Mouse (Mus musculus) liver, adult 2 months (tissue): Measurements from ENCODE around the gene Mrpl23. TPM values are rescaled to one million over a fixed set of nuclear protein-coding genes. Genes with fewer than 3 reads are reported as not detected.

Experiments
- DNase-seq: peaks from one replicate; pipeline ENCODE4 v3.0.0-alpha.2; 2011; ENCODE audit warnings: low read depth, low spot score; ENCODE audit errors: extremely low read depth
- H3K27ac ChIP-seq: fragments of 200-500 bp; replicated peaks from 2 replicates; pipeline ENCODE4 v1.5.1; 2012; ENCODE audit warnings: low read depth, mild to moderate bottlenecking, control low read depth, inconsistent platforms, low read length; ENCODE audit not compliant: insufficient read depth
- H3K27me3 ChIP-seq: fragments of 200-500 bp; 2 replicates; pipeline ENCODE4 v1.6.1; 2012; ENCODE audit warnings: mild to moderate bottlenecking, moderate library complexity, low read length, inconsistent platforms; ENCODE audit not compliant: control insufficient read depth, insufficient read depth
- H3K36me3 ChIP-seq: fragments of 200-500 bp; 2 replicates; pipeline ENCODE4 v1.6.1; 2012; ENCODE audit warnings: low read length, inconsistent platforms; ENCODE audit not compliant: control insufficient read depth, insufficient read depth
- H3K4me1 ChIP-seq: fragments of 200-500 bp; 2 replicates; pipeline ENCODE4 v1.6.1; 2011; ENCODE audit warnings: low read length; ENCODE audit not compliant: control insufficient read depth, insufficient read depth
- H3K4me3 ChIP-seq: fragments of 200-500 bp; 2 replicates; pipeline ENCODE4 v1.5.1; 2011; ENCODE audit warnings: low read depth, mild to moderate bottlenecking, control low read depth, low read length, moderate library complexity; ENCODE audit not compliant: insufficient read depth
- H3K79me2 ChIP-seq: fragments of 200-500 bp; 2 replicates; pipeline ENCODE4 v1.6.1; 2012; ENCODE audit warnings: inconsistent platforms, mild to moderate bottlenecking, low read length, moderate library complexity; ENCODE audit not compliant: control insufficient read depth, insufficient read depth
- H3K9ac ChIP-seq: fragments of 200-500 bp; 2 replicates; pipeline ENCODE4 v1.6.1; 2012; ENCODE audit warnings: low read depth, mild to moderate bottlenecking, control low read depth, inconsistent platforms, low read length
- CTCF ChIP-seq: fragments of 200-500 bp; IDR thresholded peaks from 2 replicates; pipeline ENCODE4 v1.5.1; 2011; ENCODE audit warnings: low read depth, low read length, control low read depth
- POLR2A ChIP-seq: fragments of 200-500 bp; IDR thresholded peaks from 2 replicates; pipeline ENCODE4 v1.6.1; 2011; ENCODE audit warnings: low read length, control low read depth; ENCODE audit not compliant: insufficient read depth; ENCODE audit errors: extremely low read depth
- whole genome bisulfite sequencing: fragments of 180-500 bp; shearing (Covaris S2); methylation state at CpG from one replicate; pipeline ENCODE4 v1.1.7; 2018; 5-methylcytosine and 5-hydroxymethylcytosine counted together
- polyA plus RNA-seq: library from polyadenylated mRNA; depleted of rRNA; stranded (reverse); fragments of >200 nt; gene quantifications from 2 replicates; pipeline ENCODE4 v1.2.3, GENCODE M21; 2012; rRNA removed
- total RNA-seq: library from RNA; depleted of rRNA; stranded (reverse); fragments of >200 nt; gene quantifications from 2 replicates; pipeline ENCODE4 v1.2.3, GENCODE M21; 2014; rRNA removed

The Mrpl23 gene
- total RNA-seq (45.0 and 54.8 TPM in 2 replicates), polyA plus RNA-seq (7.6 and 9.0 TPM in 2 replicates)

DNA sequence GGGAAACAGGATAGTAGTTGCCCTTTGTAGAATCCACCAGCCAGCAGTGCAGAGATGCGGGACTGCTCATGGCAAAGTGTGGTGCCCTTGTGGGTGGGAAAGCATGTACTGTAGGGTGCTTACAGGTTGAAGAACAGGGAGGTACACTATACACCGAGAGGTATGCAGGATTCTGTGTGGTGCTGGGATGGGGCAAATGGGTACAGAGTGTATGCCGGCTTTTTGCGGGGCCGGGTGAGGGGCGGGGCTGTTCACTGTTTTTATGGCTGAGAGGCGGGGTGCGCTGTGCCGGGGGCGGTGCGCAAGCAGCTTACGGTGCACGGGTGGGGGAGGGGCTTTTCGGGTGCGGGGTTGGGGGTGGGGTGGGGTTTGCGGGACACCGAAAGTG, at the start of gene Mrpl23:
Gene Mrpl23, plus strand, starts transcription at position 16 of the 388 bp plus-strand sequence.
- 7% methylated on average over 17 of the region's 17 CpGs for WGBS
- Histone ChIP-seq H3K27me3 (no peaks in the 10 kb centered on the region), H3K36me3 (no peaks in the 10 kb centered on the region), H3K4me1 (peaks cover 12% of the 10 kb centered on the region), H3K9ac (peak within 1 kb of the TSS; percentile 71), H3K79me2 (no peaks in the 10 kb centered on the region), H3K27ac (peak within 1 kb of the TSS; percentile 45), H3K4me3 (peak within 1 kb of the TSS; percentile 77)
- DNase-seq = no peak
- TF ChIP-seq POLR2A = no peak
- no peak for TF ChIP-seq CTCF

GRCm38 (mm10) chr7:142483136-142483535, 49.4 kb upstream of the Mrpl23 start:
- Histone ChIP-seq H3K36me3 (no peaks in the 10 kb centered on the region), H3K4me3 (no peak overlapping the region), H3K9ac (no peak overlapping the region), H3K27me3 (no peaks in the 10 kb centered on the region), H3K27ac (no peak overlapping the region), H3K79me2 (no peaks in the 10 kb centered on the region), H3K4me1 (no peaks in the 10 kb centered on the region)
- TF ChIP-seq POLR2A = no peak
- TF ChIP-seq CTCF = no peak
- 93% methylated on average over 11 of the region's 11 CpGs for WGBS
- DNase-seq = no peak

GRCm38 (mm10) chr7:142484780-142485179, 47.7 kb upstream of the Mrpl23 start:
- H3K79me2 ChIP-seq = no peaks in the 10 kb centered on the region
- 79% methylated on average over 12 of the region's 12 CpGs for WGBS
- no peak overlapping the region for H3K9ac ChIP-seq
- TF ChIP-seq CTCF (no peak), POLR2A (no peak)
- H3K4me3 ChIP-seq = no peak overlapping the region
- no peak overlapping the region for H3K27ac ChIP-seq
- no peaks in the 10 kb centered on the region for H3K27me3 ChIP-seq
- H3K4me1 ChIP-seq = no peaks in the 10 kb centered on the region
- no peak for DNase-seq
- no peaks in the 10 kb centered on the region for H3K36me3 ChIP-seq

- H3K4me1 ChIP-seq = no peaks in the 10 kb centered on the region
- no peaks in the 10 kb centered on the region for H3K79me2 ChIP-seq
- H3K4me3 ChIP-seq = no peak overlapping the region
- no peak overlapping the region for H3K27ac ChIP-seq
- no peak overlapping the region for H3K9ac ChIP-seq
- H3K36me3 ChIP-seq = no peaks in the 10 kb centered on the region
- no peak for DNase-seq
- 92% methylated on average over 8 of the region's 8 CpGs for WGBS
- no peaks in the 10 kb centered on the region for H3K27me3 ChIP-seq
- TF ChIP-seq CTCF (no peak), POLR2A (no peak)
Observed at GRCm38 (mm10) chr7:142486751-142487162, 45.7 kb upstream of the Mrpl23 start.

DNA sequence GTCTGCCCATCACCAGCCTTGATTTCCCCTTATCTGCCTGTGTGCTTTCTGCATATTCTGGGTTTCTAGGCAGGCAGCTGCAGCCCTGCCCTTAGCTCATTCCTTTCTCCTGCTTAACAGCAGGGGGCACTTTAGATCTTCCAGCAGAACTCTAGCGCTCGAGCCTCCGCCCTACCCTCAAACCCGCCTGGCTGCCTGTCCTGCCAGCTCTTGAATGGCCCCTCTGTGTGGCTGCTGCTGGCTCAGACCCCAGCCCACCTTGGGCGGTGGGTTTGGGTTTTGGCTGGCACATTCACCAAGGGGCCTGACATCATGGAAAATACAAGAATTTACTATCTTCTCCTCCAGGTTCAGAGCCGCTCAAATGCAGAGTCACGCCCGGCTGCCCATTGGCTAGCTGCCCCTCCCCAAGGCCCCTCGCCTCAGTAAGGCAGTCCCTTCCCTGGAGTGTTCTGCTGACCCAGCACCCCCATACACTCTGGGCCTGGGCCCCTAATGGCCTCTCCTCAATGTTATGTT, 45.1 kb upstream of the Mrpl23 start:
- no peak overlapping the region for H3K9ac ChIP-seq
- H3K4me3 ChIP-seq = no peak overlapping the region
- 57% methylated on average over 9 of the region's 9 CpGs for WGBS
- TF ChIP-seq POLR2A = no peak
- no peak for TF ChIP-seq CTCF
- no peak overlapping the region for H3K27ac ChIP-seq
- DNase-seq = no peak
- H3K79me2 ChIP-seq = no peaks in the 10 kb centered on the region
- H3K27me3 ChIP-seq = no peaks in the 10 kb centered on the region
- H3K4me1 ChIP-seq = no peaks in the 10 kb centered on the region
- no peaks in the 10 kb centered on the region for H3K36me3 ChIP-seq

- no peak for TF ChIP-seq CTCF
- TF ChIP-seq POLR2A = no peak
- 80% methylated on average over 3 of the region's 3 CpGs for WGBS
- no peak overlapping the region for H3K27ac ChIP-seq
- H3K4me3 ChIP-seq = no peak overlapping the region
- H3K9ac ChIP-seq = no peak overlapping the region
- H3K36me3 ChIP-seq = no peaks in the 10 kb centered on the region
- no peaks in the 10 kb centered on the region for H3K27me3 ChIP-seq
- H3K79me2 ChIP-seq = no peaks in the 10 kb centered on the region
- no peaks in the 10 kb centered on the region for H3K4me1 ChIP-seq
- no peak for DNase-seq
Observed at GRCm38 (mm10) chr7:142488053-142488452, 44.4 kb upstream of the Mrpl23 start.
